Mouse (Mus musculus) heart, postnatal 0 days (tissue): ENCODE measurements around the gene Coq9.

Experiments
- CTCF ChIP-seq: IDR thresholded peaks from 2 replicates; pipeline ENCODE4 v1.5.1; 2016; ENCODE audit warnings: antibody characterized with exemption, control low read depth, low read depth
- EP300 ChIP-seq: IDR thresholded peaks from 2 replicates; pipeline ENCODE4 v1.6.1; 2016; ENCODE audit warnings: antibody characterized with exemption, low read depth

GRCm38 (mm10) chr8:94862487-94863220 lies 24.5 kb downstream of the Coq9 start:
- no peak for TF ChIP-seq CTCF
- no peak for TF ChIP-seq EP300
